Mouse (Mus musculus) left cerebral cortex, adult 6 months (tissue): Measurements from ENCODE around the gene 3110082I17Rik. TPM values are rescaled to one million over a fixed set of nuclear protein-coding genes. Genes with fewer than 3 reads are reported as not detected.

Source experiments
- long read RNA-seq, 2 experiments: library from polyadenylated mRNA; unstranded; transcript quantifications; one replicate each; pipeline ENCODE4 v2.0.0; 2019 to 2020
- polyA plus RNA-seq: library from polyadenylated mRNA; unstranded; fragments of <200 nt; fragmentation: Nextera tagmentation; gene quantifications from 2 replicates; pipeline ENCODE4 v1.2.3, GENCODE M21; 2021

Gene 3110082I17Rik
- 15.0 and 15.1 TPM in 2 replicates for polyA plus RNA-seq
- long read RNA-seq, experiment 1, transcript 3110082I17Rik-201 (5 exons, 1,429 nt) = major isoform, 42 of 54 reads
- long read RNA-seq, experiment 1, partial matches to known transcripts = 3 of 54 reads
- long read RNA-seq, experiment 1, other reads (novel, unspliced or antisense) = 8 of 54 reads
- long read RNA-seq, experiment 2, transcript 3110082I17Rik-201 (5 exons, 1,429 nt) = major isoform, 10 of 14 reads
- long read RNA-seq, experiment 2, partial matches to known transcripts = 2 of 14 reads
- long read RNA-seq, experiment 2, other reads (novel, unspliced or antisense) = 2 of 14 reads

DNA sequence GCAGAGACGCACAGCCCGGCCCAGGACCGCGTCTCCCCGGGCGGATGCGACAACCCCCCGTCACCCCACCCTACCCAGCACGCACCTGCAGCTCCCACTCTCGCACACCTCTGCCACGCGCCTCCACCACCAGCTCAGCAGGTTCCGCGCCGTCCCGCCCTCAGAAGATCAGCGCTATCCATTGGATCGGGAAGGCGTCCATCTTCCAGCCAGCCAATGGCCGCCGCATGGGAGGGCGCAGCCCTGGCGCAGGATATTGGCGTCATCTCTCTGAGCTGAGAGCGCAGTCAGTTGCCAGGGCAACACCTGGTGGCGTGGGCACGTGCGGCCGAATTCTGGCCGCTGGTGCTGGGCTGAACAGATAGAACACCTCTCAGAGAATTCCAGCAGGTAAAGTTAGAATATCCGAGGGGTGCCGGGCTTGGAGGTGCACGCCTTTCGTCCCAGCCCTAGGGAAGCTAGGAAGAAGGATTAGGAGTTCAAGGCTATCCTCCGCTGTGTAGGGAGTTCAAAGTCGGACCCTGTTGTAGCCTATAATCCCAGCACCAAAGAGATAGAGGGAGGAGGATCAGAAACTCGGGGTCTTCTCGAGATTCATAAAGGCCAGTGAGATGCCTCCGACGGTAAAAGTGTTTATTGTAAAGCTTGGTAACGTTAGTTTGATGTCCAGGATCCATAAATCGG is at the start of gene 3110082I17Rik:
3110082I17Rik (minus strand) TSS at position 144 of the 684 bp plus-strand sequence.

DNA sequence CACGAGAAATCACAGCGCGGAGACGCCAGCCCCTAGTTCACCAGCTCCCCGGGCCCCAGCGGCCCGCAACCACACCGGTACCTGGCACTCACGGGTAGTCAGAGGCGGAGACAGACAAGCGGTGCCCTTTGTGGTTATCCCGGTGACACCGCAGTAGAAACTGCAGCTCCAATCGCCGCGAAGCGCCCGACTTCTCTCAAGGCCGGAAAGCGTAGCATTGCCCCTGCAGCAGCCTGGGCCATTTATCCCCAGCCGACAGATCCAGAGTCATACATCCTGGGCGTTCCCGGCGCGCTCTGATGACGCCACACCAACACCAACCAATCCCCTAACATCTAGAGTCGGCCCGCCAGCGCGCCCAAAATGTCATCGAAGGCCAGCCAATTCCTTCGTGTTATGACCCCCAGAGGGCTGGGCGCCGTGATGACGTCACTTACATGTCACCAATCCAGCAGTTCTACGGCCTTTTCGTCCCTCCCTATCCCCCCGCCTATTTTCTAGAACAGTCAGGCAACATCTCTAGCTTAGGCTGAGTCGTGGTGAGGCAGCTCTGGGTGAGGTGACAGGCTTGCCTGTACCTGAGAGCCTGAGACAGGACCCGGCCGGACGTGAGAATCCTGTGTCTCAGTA is 24.0 kb upstream of the 3110082I17Rik start, which contains the start of gene Zfand2a:
Zfand2a (minus strand) TSS at position 365 of the 630 bp plus-strand sequence.

DNA sequence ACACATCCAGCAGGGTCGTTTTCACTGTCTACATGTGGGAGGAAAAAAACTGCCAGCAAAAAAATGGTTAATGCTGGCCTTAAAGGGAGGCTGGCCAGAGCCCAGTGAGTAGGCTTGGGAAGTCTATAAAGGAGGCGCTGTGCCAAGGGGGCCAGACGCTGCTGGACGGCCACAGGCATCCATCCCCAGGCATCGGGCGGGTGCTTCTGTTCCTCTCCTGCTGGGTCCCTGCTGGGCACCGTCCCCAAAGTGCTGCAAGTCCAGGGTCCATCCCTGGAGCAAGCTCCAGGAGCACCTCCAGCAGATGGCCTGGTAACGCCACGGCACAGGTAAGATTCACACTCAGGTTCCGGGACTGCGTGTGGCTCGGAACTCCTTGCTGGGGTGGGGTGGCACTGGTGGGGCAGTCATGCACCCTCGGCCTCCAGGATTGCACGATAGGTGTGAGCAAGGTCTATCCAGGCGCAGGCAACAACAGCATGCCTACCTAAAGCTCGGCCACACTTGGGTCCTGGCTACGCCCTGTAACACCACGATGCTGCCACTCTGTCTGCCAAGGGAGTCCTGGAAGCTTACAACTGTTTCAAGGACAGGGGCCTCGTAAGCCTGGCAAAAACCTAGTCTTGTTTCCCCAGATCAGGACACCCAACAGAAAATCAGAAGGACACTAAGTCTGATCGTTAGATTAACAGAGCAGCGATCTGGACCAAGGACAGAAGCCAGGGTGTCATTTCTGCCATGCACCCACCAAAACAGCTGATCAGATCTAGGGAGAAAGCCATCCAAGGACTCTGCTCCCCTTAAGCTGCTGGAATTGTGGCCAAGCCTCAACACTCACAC is 37.1 kb downstream of the 3110082I17Rik start, which contains the start of gene Gper1:
Gper1 (plus strand) TSS at position 126 of the 840 bp plus-strand sequence.

DNA sequence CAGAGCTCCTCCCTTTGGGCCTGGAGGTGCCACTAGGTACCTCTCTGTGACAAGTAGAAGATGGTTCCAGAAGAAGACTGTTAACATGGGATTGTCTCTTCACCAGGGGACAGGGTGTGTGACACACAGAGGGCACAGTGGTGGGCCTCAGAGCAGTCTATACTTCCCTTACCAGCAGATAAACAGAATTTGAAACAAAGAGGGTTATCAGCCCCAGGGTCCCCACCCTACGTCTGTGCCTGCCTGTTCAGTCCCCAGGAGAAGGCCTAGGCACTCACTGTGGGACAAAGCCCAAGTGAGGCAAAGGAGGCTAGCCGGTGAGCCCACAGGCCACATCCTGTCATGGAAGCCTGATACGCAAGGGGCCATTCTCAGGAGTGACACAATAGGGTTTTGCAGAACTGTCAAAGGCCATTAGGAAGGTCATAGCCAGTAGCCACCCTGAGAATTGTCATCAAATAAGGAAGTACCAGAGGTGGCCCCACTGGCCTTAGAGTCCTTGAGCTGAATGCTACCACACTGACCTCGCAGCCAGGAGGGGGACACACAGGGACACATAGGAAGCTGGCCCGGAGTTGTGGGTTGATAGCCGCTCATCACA is 55.4 kb downstream of the 3110082I17Rik start, which contains the start of gene C130050O18Rik:
C130050O18Rik (plus strand) TSS at position 480 of the 601 bp plus-strand sequence.

DNA sequence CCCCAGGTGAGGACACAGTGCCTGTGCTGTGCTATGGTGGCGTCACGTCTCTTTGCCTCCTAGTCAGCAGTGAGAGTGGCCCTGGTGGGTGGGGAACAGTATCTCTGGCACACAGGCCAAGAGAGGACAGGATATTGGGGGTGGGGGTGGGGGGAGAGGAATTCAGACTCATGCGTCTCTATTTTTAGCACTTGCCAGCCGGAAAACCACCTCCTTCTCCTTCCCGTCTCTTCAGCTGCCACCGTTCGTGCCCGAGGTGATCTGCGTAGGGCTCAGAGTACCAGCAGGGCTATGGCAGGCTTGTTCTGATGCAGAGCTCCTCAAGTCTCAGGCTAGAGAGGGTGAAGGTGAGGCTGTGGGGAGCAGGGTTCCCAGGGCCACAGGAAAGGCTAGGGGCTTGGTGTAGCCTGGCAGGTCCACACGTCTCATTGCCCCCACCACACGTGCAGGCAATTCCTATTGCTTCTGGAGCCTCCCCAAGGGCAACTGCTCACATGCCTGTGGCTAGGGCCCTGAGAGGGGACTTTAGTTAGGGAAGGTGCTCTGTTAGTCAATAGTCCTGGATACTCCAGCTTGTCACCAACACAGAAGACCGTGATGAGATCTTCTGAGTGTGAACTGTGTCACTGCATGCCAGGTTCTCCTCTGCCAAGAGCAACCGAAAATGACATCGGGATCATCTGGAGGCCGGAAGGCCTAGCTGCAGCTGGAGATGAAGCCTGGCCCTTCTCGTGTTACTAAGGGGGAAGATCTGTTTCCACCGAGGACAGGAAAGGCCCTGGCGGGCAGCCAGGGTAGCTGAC is 82.7 kb downstream of the 3110082I17Rik start, which contains the start of gene Gpr146:
Gpr146 (plus strand) TSS at position 230 of the 803 bp plus-strand sequence.

DNA sequence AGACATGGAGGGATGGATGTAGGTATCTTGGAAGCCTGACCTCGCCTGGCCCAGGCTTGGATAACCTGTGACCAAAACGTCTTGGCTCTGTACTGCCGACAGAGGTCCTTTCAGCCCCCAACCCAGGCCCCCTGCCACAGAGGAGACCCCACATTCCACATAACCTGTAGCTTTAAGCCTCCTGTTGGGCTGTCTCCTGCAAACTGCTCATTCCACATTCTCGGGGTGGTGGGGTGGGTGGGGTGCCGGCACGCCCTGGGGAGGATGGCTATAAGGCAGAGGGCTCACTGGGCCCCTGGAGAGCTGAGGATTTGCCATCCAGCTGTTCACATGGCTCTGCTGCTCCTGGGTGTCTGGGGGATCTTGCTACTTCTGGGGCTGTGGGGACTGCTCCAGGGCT is 108.0 kb downstream of the 3110082I17Rik start, which contains the start of gene Cyp2w1:
Cyp2w1 (plus strand) TSS at position 301 of the 400 bp plus-strand sequence.

DNA sequence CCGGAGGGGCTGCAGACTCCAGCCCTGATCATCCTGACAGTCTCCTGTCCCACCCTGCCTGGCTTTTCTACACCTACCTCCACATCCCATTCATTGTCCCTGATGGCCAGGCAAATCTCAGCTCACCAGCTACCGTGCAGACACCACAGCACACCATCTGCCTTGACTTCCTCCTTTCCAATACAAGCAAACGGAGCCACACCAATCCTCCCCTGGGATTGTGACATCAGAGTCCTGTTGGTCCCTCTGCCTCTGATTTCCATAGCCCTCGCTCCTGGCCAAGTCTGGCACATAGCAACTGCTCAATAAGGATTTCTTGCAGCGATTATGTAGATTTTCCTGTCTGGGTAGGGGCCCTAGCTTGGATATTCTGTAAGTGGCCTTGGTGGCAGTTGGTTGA is 109.2 kb downstream of the 3110082I17Rik start, which contains the start of gene Cox19:
Cox19 (minus strand) TSS at position 285 of the 400 bp plus-strand sequence.

DNA sequence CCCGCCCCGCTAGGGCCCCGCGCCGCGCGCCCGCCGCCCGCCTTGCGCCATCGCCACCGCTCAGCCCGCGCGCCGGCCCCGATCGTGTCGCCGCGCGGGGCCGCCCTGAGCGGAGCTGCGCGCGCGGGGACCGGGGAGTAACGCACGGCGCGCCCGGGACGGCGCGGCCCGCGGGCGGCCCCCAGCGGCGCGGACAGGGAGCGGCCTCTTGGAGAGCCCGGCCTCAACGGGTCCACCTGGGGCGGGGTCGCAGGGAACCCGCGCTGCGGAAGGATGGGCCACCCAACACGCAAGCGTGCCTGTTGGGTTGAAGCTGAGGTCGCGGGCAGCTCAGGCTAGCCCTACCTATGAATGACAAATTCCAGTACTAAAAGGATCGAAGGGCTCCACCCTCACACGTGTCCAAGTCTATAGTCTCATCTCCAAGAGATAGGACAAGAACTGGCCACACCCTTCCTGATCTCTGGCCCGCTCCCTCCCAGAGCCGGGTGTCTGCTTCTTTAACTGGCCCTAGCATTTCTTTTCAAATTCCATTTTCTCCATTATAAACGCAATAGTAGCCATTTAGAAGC is 134.8 kb downstream of the 3110082I17Rik start, which contains the start of gene Adap1:
Adap1 (minus strand) TSS at position 228 of the 572 bp plus-strand sequence.

Other genes with a start within 250 kb of the 3110082I17Rik start
- gene Get4, start 208.2 kb downstream of the 3110082I17Rik start, polyA plus RNA-seq = 52.9 and 96.7 TPM in 2 replicates
- gene Adap1, start 134.9 kb downstream of the 3110082I17Rik start, polyA plus RNA-seq = 55.0 and 60.0 TPM in 2 replicates
- gene Cox19, start 109.1 kb downstream of the 3110082I17Rik start, polyA plus RNA-seq = 57.7 and 65.3 TPM in 2 replicates
- gene Cyp2w1, start 107.9 kb downstream of the 3110082I17Rik start, polyA plus RNA-seq = not detected in 2 replicates
- gene Gpr146, start 82.8 kb downstream of the 3110082I17Rik start, polyA plus RNA-seq = 7.7 and 12.2 TPM in 2 replicates
- 0.33 and 0.64 TPM in 2 replicates for gene C130050O18Rik, start 55.2 kb downstream of the 3110082I17Rik start, polyA plus RNA-seq
- gene Gper1, start 37.4 kb downstream of the 3110082I17Rik start, polyA plus RNA-seq = 1.5 and 2.3 TPM in 2 replicates
- 18.5 and 18.7 TPM in 2 replicates for gene Zfand2a, start 24.0 kb upstream of the 3110082I17Rik start, polyA plus RNA-seq
- gene Uncx, start 83.0 kb upstream of the 3110082I17Rik start, polyA plus RNA-seq = not detected in 2 replicates